Mouse (Mus musculus): ENCODE measurements around the gene Cyp17a1.

- no peak for TF ChIP-seq EP300 (IDR thresholded peaks at IDR 0.05; ENCODE audit: insufficient read depth, low read depth, low read length)
- no peak for TF ChIP-seq POLR2A (IDR thresholded peaks at IDR 0.05; ENCODE audit: insufficient read depth, low read depth, low read length)
- TF ChIP-seq CTCF (IDR thresholded peaks at IDR 0.05), result no peak
These were observed 10.2 kb downstream of the Cyp17a1 start for GRCm38 (mm10) chr19:46662784-46663183.

Data from heart, adult 2 months (tissue).